Mouse (Mus musculus) midbrain, embryonic 11.5 days (tissue): ENCODE results near the gene Necab2. TPM values are rescaled to one million over a fixed set of nuclear protein-coding genes. Genes with fewer than 3 reads are reported as not detected.

ENCODE experiments used
- ATAC-seq: fragments of 200-750 bp; cut with Nextera tagmentation; 2 replicates; pipeline ENCODE4 v1.8.0; 2017; ENCODE audit warnings: moderate TSS enrichment, moderate library complexity; ENCODE audit not compliant: low FRiP score
- DNase-seq: peaks from one replicate; pipeline ENCODE4 v3.0.0; 2015; ENCODE audit warnings: low spot score; ENCODE audit errors: missing footprints
- H3K27ac ChIP-seq: fragments of 300-500 bp; sonication (generic); 2 replicates; pipeline ENCODE4 v1.5.1; 2014; ENCODE audit warnings: low read depth, low read length
- H3K27me3 ChIP-seq: fragments of 300-500 bp; sonication (generic); 2 replicates; pipeline ENCODE4 v1.6.1; 2014; ENCODE audit warnings: mild to moderate bottlenecking, low read length, moderate library complexity, mixed read lengths; ENCODE audit not compliant: control insufficient read depth, insufficient read depth
- H3K36me3 ChIP-seq: fragments of 300-500 bp; sonication (generic); 2 replicates; pipeline ENCODE4 v1.6.1; 2014; ENCODE audit warnings: mild to moderate bottlenecking, low read length, moderate library complexity, mixed read lengths; ENCODE audit not compliant: control insufficient read depth, insufficient read depth
- H3K4me1 ChIP-seq: fragments of 300-500 bp; sonication (generic); 2 replicates; pipeline ENCODE4 v1.6.1; 2014; ENCODE audit warnings: low read length; ENCODE audit not compliant: control insufficient read depth, insufficient read depth
- H3K4me2 ChIP-seq: fragments of 300-500 bp; sonication (generic); 2 replicates; pipeline ENCODE4 v1.6.1; 2014; ENCODE audit warnings: mild to moderate bottlenecking, moderate library complexity
- H3K4me3 ChIP-seq: fragments of 300-500 bp; sonication (generic); 2 replicates; pipeline ENCODE4 v1.5.1; 2014; ENCODE audit warnings: low read depth, low read length
- H3K9ac ChIP-seq: fragments of 300-500 bp; sonication (generic); 2 replicates; pipeline ENCODE4 v1.6.1; 2014; ENCODE audit warnings: low read length
- H3K9me3 ChIP-seq: fragments of 300-500 bp; sonication (generic); 2 replicates; pipeline ENCODE4 v1.6.1; 2016; ENCODE audit warnings: low read length; ENCODE audit not compliant: control insufficient read depth
- WGBS: fragments of 180-500 bp; shearing (Covaris S2); extraction: QIAGEN DNeasy Blood & Tissue Kit; methylation state at CpG from one replicate; pipeline ENCODE4 v1.1.7; 2014; 5-methylcytosine and 5-hydroxymethylcytosine counted together
- polyA plus RNA-seq: library from polyadenylated mRNA; unstranded; fragments of >200 nt; fragmentation: Nextera tagmentation; extraction: Ambion mirVana; gene quantifications from 2 replicates; pipeline ENCODE4 v1.2.1, GENCODE M21; 2014

Necab2 gene
- polyA plus RNA-seq, 1 experiment from 2014 or later = 20.3 TPM

GRCm38 (mm10) chr8:119412735-119413498 lies 33.6 kb upstream of the Necab2 start:
- DNase-seq (peak; percentile 97), ATAC-seq (peak; percentile 82)
- Histone ChIP-seq H3K9me3 (no peaks in the 10 kb centered on the region), H3K9ac (peak overlapping the region; percentile 60), H3K27ac (no peak overlapping the region), H3K36me3 (peaks cover 2% of the 10 kb centered on the region), H3K4me1 (peaks cover 3% of the 10 kb centered on the region), H3K27me3 (0 out of 2 replicates have a peak, but pooled peaks cover 4% of the 10 kb centered on the region), H3K4me2 (peak overlapping the region; percentile 37; the same call in 1 of the 2 replicates), H3K4me3 (no peak overlapping the region)
- WGBS = 12% methylated on average over 18 of the region's 18 CpGs

- WGBS = 86% methylated on average over 10 of the region's 10 CpGs
- H3K4me3 ChIP-seq = no peak overlapping the region
- H3K9me3 ChIP-seq = no peaks in the 10 kb centered on the region
- H3K27me3 ChIP-seq = 0 out of 2 replicates have a peak, but pooled peaks cover 4% of the 10 kb centered on the region
- peaks cover 3% of the 10 kb centered on the region for H3K4me1 ChIP-seq
- ATAC-seq (no peak), DNase-seq (no peak)
- H3K36me3 ChIP-seq = no peaks in the 10 kb centered on the region; the same call in 1 of the 2 replicates
- H3K4me2 ChIP-seq = no peak overlapping the region
- H3K9ac ChIP-seq = no peak overlapping the region
- no peak overlapping the region for H3K27ac ChIP-seq
Measured at GRCm38 (mm10) chr8:119413605-119414004, 32.9 kb upstream of the Necab2 start.

GRCm38 (mm10) chr8:119420318-119420717 lies 26.2 kb upstream of the Necab2 start:
- 87% methylated on average over 7 of the region's 7 CpGs for WGBS
- DNase-seq (no peak), ATAC-seq (no peak)
- Histone ChIP-seq H3K4me1 (no peaks in the 10 kb centered on the region), H3K27ac (no peak overlapping the region), H3K36me3 (no peaks in the 10 kb centered on the region), H3K9me3 (no peaks in the 10 kb centered on the region), H3K9ac (no peak overlapping the region), H3K4me3 (no peak overlapping the region), H3K27me3 (no peaks in the 10 kb centered on the region), H3K4me2 (no peak overlapping the region)

- Histone ChIP-seq H3K27me3 (no peaks in the 10 kb centered on the region), H3K4me2 (no peak overlapping the region), H3K9me3 (no peaks in the 10 kb centered on the region), H3K36me3 (no peaks in the 10 kb centered on the region), H3K27ac (no peak overlapping the region), H3K9ac (no peak overlapping the region), H3K4me3 (no peak overlapping the region), H3K4me1 (no peaks in the 10 kb centered on the region)
- ATAC-seq = no peak
- DNase-seq = no peak
- 61% methylated on average over 9 of the region's 9 CpGs for WGBS
Measured at GRCm38 (mm10) chr8:119421603-119422122, 24.9 kb upstream of the Necab2 start.

GRCm38 (mm10) chr8:119422123-119422711 lies 24.3 kb upstream of the Necab2 start:
- H3K27ac ChIP-seq = no peak overlapping the region
- WGBS = 67% methylated on average over 9 of the region's 9 CpGs
- no peak overlapping the region for H3K4me2 ChIP-seq
- no peaks in the 10 kb centered on the region for H3K27me3 ChIP-seq
- no peak for DNase-seq
- no peak for ATAC-seq
- H3K9ac ChIP-seq = no peak overlapping the region
- H3K4me1 ChIP-seq = no peaks in the 10 kb centered on the region
- H3K4me3 ChIP-seq = no peak overlapping the region
- H3K36me3 ChIP-seq = no peaks in the 10 kb centered on the region
- no peaks in the 10 kb centered on the region for H3K9me3 ChIP-seq

- no peaks in the 10 kb centered on the region for H3K9me3 ChIP-seq
- no peaks in the 10 kb centered on the region for H3K4me1 ChIP-seq
- no peaks in the 10 kb centered on the region for H3K27me3 ChIP-seq
- ATAC-seq = no peak
- H3K27ac ChIP-seq = no peak overlapping the region
- H3K36me3 ChIP-seq = no peaks in the 10 kb centered on the region
- no peak for DNase-seq
- H3K4me3 ChIP-seq = no peak overlapping the region
- H3K4me2 ChIP-seq = no peak overlapping the region
- no peak overlapping the region for H3K9ac ChIP-seq
- WGBS = 83% methylated on average over 9 of the region's 9 CpGs
Measured at GRCm38 (mm10) chr8:119423631-119424141, 22.8 kb upstream of the Necab2 start.

GRCm38 (mm10) chr8:119424199-119424733 lies 22.3 kb upstream of the Necab2 start:
- H3K4me2 ChIP-seq = no peak overlapping the region
- no peak overlapping the region for H3K4me3 ChIP-seq
- H3K27ac ChIP-seq = no peak overlapping the region
- DNase-seq = no peak
- no peaks in the 10 kb centered on the region for H3K36me3 ChIP-seq
- no peaks in the 10 kb centered on the region for H3K4me1 ChIP-seq
- H3K27me3 ChIP-seq = no peaks in the 10 kb centered on the region
- no peak for ATAC-seq
- 93% methylated on average over 10 of the region's 10 CpGs for WGBS
- no peaks in the 10 kb centered on the region for H3K9me3 ChIP-seq
- no peak overlapping the region for H3K9ac ChIP-seq

GRCm38 (mm10) chr8:119424740-119425139 lies 21.8 kb upstream of the Necab2 start:
- no peaks in the 10 kb centered on the region for H3K9me3 ChIP-seq
- H3K9ac ChIP-seq = no peak overlapping the region
- H3K36me3 ChIP-seq = no peaks in the 10 kb centered on the region
- H3K4me1 ChIP-seq = no peaks in the 10 kb centered on the region
- no peak overlapping the region for H3K27ac ChIP-seq
- WGBS = 80% methylated on average over 10 of the region's 10 CpGs
- no peak overlapping the region for H3K4me3 ChIP-seq
- H3K4me2 ChIP-seq = no peak overlapping the region
- H3K27me3 ChIP-seq = no peaks in the 10 kb centered on the region
- ATAC-seq = no peak
- DNase-seq = no peak

GRCm38 (mm10) chr8:119425533-119425932 lies 21.0 kb upstream of the Necab2 start:
- no peak for ATAC-seq
- H3K4me2 ChIP-seq = no peak overlapping the region
- H3K4me3 ChIP-seq = no peak overlapping the region
- no peaks in the 10 kb centered on the region for H3K9me3 ChIP-seq
- no peaks in the 10 kb centered on the region for H3K27me3 ChIP-seq
- WGBS = 85% methylated on average over 10 of the region's 10 CpGs
- H3K4me1 ChIP-seq = no peaks in the 10 kb centered on the region
- no peak for DNase-seq
- no peaks in the 10 kb centered on the region for H3K36me3 ChIP-seq
- no peak overlapping the region for H3K9ac ChIP-seq
- no peak overlapping the region for H3K27ac ChIP-seq
